Mouse (Mus musculus): ENCODE data around the gene Rgs4. TPM values are rescaled to one million over a fixed set of nuclear protein-coding genes. Genes with fewer than 3 reads are reported as not detected.

Gene Rgs4
- polyA plus RNA-seq, 1 experiment from 2014 or later: 2.9 TPM

Other genes with a start within 250 kb of the Rgs4 start
- gene Nuf2, start 216.2 kb downstream of the Rgs4 start, polyA plus RNA-seq (2016; fragmentation: Nextera tagmentation; extraction: Ambion mirVana): 45.6 and 48.2 TPM in 2 replicates
- gene Rgs5, start 92.1 kb downstream of the Rgs4 start, polyA plus RNA-seq (2016; fragmentation: Nextera tagmentation; extraction: Ambion mirVana): 5.9 and 7.1 TPM in 2 replicates
- not detected in 2 replicates for gene Ccdc190, start 181.0 kb upstream of the Rgs4 start, polyA plus RNA-seq (2016; fragmentation: Nextera tagmentation; extraction: Ambion mirVana)
- 35.7 and 37.5 TPM in 2 replicates for gene Hsd17b7, start 221.6 kb upstream of the Rgs4 start, polyA plus RNA-seq (2016; fragmentation: Nextera tagmentation; extraction: Ambion mirVana)

Data from heart, embryonic 12.5 days (tissue).